Mouse (Mus musculus): ENCODE data around the gene Slc25a13.

Gene Slc25a13

DNA sequence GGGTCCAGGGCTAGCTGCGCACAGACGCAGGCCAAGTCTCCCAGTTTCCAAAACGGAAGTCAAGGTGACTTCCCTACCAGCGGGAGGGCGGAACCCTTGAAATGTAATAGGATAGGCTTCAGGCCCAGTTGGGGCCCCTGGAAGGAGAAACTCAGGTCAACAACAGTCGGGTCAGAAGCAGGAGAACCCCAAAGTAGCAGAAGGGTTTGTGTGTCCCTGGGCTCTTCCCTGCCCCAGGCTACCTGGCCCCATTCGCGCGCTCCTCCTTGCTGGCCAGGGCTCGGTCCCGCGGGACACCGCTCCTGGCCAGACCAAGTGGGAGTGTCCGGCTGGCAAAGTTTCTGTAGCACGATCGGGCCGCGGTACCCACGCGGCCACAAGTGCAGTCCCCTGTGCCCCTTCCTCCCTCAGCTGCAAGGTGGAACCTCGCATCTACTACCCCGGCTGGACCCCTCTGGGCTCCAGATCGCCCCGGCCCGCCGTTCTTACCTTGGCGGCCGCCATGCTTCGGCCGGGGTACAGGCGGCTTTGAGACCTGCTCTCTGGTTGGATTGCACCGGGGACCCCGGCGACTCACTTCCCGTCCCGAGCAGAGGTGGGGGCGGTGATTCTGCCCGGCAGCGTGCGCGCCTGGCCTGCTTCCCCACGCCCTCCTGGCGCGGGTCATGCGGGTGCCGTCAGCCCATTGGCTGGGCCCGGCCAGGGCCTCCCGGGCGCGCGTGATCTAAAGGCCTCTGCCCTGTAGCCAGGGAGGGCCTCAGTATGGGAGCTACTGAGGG is at the start of gene Slc25a13:
Slc25a13 (minus strand) TSS at position 667 of the 779 bp plus-strand sequence.
- DNase-seq (ENCODE audit: low spot score in 2 of 2), result peak in 1 of 2 experiments; percentile 31

DNA sequence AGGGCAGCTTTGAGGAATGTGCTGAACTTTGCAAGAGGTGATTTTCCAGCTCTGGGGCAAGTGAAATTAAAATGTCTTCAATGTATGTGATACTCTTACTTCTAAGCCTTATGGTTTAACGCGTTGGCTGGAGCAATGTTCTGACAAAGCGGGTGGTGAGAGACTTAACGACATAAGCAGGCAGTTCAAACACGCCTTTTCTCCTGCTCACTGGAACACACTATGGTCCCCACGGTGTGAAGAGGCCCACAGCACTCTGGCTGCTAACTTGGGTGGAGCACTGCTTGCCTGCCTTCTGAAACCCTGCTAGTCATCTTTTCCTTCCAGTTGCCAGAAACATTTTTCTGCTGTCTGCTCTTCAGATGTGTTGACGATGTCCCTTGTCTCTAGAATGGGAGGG is 48.8 kb upstream of the Slc25a13 start:
- DNase-seq (ENCODE audit: low spot score in 2 of 2), result no peak

DNA sequence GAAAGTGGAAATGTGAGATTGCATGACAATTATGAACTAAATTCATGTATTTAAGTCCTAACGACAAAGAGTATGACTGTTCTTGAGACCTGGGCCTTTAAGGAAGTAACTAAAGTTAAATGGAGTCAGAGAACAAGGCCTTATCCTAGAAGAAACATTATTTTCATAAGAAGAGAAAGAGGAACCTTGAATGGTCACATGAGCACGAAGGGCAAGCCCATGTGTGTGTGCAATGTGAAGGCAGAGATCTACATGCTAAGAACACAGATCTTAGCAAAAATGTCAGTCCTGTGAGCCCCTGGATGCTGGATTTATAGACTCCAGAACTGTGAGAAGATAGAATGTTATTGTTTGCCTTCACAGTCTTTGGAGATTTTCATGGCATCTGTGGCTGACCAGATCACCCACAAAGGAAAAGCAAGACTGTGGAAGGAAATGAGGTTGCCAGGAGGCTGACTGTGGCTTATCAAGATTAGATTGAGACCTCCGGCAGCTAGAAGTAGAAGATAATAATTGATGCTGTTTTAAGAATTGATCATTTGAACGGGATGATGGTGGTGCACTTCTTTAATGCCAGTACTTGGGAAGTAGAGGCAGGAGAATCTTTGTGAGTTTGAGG is 46.4 kb upstream of the Slc25a13 start:
- DNase-seq (ENCODE audit: low spot score in 2 of 2), result no peak

DNA sequence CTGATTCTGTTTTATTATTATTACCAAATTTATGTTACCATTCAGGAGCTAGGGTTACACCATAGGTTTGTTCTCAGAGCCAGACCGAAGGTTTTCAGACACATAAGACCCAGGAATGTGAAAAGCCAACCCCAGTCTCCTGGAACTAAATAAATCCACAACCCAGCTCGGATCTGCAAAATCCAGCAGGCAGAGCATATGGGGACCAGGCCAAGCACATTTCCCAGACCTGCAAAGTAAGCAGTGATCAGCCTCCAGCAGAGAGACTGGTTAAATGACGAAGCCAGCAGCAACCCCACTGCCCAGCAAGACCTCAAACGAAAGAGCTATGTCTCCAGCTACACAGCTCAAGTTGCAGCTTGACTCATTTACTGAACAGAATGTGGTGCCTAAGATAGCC is 43.9 kb upstream of the Slc25a13 start:
- DNase-seq (ENCODE audit: low spot score in 2 of 2), result no peak

DNA sequence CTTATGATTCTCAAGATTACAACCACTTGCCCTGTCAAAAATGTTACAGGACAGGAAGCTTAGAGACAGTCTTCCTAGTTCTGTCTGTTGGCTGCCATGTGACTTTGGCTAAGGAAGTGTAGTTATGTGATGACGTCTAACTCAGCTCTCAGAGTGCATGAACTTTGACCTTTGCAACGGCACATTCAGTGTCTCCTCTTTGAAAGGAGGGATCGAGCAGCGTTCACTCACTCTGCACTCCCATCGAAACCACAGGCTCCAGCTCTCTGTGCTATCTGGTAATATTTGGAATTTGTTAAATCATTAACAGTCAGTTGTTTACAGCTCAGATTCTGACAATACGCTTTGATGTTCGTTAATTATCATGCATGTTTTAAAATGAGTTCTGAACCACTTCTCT is 31.5 kb upstream of the Slc25a13 start:
- no peak for DNase-seq (ENCODE audit: low spot score in 2 of 2)

DNA sequence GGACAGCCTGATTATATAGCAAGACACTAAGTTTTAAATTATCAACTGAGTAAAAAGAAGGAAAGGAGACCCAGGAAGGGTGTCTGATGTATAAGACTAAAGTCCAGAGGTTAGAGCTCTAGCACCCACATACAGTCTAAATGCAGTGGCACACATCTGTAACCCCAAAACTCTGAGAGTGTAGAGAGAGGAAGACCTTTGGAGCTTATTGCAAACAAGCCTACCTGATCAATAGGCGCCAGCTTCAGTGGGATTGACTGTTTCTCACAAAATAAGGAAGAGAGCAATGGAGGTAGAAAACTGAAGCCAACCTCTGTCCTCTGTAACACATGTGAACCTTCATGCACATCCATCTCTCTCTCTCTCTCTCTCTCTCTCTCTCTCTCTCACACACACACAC is 26.9 kb upstream of the Slc25a13 start:
- DNase-seq (ENCODE audit: low spot score in 2 of 2), result no peak

DNA sequence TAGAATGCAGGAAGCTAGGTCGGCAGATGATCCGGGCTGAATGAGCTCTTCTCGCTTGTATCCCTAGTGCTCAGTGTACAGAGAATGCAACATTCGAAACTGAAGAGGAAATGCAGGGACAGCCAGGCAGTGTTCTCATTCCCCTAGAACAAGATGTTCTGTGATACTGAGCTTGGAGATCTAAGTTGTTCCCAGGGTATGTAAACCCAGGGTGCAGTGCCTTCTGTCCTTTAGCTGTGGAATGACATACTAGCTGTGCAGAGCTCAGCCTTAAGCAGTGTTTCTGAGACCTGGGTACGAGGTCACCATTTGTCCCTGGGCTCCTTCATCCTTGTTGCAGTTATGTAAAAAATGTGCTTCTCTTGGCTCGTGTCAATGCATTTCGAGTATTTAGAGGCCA is 25.1 kb upstream of the Slc25a13 start:
- no peak for DNase-seq (ENCODE audit: low spot score in 2 of 2)

DNA sequence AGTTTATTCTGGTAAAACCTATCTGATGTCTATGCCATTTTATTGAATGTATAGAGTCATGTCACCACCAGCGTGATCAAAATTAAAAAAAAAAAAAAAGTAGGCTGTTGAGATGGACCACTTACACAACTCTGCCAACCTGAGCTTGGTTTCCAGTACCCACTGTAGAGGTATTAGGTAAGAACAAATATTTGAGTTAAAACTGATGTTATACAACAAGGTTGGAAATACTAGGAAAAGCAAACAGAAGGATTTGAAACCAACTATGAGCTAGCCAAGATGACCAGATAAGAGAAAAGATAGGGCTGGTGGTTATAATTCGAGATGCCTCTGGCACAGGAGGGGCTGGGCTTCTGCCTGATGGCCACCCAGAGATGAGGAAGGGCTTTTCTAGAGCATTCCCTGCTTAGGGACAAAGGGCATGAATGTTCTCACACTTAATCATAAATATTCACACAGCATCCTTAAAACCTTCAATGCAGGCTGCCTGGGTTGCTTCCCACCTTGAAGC is 19.9 kb upstream of the Slc25a13 start:
- DNase-seq (ENCODE audit: low spot score in 2 of 2), result no peak

DNA sequence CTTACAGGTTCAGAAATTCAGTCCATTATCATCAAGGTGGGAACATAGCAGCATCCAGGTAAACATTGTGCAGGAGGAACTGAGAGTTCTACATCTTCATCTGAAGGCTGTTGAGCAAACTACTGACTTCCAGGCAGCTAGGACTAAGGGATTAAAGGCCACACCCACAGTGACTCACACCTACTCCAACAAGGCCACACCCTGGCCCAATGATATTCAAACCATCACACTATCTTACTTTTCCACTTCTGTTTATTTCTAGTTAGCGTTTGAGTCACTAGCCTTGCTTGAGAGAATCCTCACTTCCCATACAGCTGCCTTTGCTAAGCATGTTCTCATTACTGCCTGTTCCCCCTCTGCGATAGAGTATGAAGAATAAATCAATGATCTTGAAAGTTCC is 13.3 kb upstream of the Slc25a13 start:
- DNase-seq (ENCODE audit: low spot score in 2 of 2), result no peak

DNA sequence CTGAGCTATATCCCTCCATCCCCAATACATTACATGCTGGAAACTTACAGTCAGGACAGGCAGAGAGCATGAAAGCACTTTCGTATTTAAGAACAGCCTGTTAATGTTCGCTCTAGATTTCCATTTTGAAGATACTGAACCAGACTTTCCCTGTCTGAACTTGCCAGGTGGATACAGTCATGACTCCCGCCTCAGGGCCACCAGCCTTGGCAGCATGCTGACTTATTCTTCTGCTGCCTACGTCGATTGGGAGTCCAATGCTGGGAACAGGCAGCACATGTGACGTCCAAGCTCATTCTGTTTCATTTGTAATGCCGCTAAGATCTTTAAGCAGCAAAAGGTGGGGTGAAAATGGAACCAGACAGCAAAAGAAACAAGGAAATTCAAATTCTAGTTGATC is 5.7 kb upstream of the Slc25a13 start:
- DNase-seq (ENCODE audit: low spot score in 2 of 2), result no peak

DNA sequence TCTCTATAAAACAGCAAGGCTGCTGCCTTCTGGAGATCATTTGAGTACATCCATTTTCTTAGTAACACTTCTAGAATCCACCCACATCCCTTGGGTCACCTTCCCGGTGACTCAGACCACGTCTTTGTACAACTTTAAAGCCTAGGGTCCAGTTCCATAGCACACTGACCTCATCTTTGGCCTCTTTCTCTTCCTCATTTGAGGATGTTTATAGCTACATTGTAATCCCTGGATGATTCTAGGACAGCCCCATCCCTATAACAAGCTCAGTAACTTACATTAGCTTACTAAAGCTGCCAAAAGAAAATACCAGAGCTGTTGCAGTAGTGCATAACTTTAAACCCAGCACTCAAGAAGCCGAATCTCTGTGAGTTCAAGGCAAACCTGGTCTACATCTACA is 3.6 kb upstream of the Slc25a13 start:
- DNase-seq (ENCODE audit: low spot score in 2 of 2), result no peak

DNA sequence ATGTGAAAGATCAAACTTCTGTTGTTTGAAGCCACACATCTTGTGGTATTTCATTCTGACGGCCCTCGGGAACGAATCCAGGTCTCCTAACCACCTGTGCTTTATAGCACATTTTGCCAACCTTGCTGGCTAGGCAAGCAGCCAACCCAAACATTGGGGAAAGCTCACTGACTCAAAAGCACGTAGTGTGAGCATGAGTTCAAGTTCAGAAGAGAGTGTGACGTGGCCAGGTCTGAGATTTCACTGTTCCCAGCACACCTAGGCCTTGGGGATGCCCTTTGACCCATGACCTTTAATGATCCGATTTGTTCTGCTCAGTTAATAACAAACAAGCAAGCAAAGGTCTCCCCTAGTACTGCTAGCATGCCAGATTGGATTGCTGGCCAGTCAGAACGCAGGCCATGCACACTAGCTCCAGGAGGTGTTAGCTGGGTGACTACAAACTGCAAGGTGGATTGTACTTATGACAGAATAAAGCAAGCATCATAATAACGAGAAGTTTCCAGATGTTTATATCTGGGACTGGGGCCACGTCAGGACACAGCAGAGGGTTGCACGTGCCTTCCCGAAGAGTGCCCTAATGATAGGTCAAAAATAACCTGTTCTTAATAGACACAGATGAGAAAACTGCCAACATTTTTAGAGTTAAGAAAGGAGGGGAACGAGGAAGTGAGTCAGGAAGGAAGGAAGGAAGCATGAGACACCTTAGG is 2.8 kb upstream of the Slc25a13 start:
- no peak for DNase-seq (ENCODE audit: low spot score in 2 of 2)

DNA sequence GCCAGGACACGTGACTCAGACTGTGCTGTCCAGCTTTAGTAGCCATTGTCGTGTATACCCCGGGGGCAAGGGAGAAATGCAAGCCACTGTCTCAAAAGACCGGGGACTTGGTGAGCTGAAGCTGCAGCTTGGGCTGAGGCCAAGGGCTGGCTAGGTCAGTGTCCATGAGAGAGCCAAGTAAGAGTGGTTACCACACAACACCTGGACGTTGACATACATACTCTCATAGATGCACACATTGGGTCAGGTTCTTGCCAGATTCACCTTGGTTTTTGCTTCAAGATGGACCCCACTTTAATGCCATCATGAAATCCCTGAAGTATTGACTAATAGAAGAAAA is 283 bp upstream of the Slc25a13 start:
- DNase-seq (ENCODE audit: low spot score in 2 of 2), result no peak

DNA sequence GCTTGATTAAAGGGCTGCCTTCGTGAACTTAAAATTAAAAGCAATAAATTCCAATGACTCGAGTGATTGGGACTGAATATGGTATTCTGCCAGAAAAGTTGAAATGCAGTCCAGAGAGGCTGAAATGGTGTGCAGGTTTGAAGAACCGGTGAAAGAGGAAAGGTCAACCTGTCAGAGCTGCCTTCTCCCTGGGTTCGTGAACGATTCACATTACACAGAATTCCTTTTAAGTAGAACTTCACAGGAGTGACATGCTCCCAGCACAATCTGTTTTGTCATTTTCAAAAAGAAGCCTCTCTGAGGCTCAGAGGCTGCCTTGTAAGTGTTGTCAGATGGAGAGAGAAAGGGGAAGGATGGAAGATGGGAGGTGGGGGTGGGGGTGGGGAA is 860 bp downstream of the Slc25a13 start:
- DNase-seq (ENCODE audit: low spot score in 2 of 2), result no peak

DNA sequence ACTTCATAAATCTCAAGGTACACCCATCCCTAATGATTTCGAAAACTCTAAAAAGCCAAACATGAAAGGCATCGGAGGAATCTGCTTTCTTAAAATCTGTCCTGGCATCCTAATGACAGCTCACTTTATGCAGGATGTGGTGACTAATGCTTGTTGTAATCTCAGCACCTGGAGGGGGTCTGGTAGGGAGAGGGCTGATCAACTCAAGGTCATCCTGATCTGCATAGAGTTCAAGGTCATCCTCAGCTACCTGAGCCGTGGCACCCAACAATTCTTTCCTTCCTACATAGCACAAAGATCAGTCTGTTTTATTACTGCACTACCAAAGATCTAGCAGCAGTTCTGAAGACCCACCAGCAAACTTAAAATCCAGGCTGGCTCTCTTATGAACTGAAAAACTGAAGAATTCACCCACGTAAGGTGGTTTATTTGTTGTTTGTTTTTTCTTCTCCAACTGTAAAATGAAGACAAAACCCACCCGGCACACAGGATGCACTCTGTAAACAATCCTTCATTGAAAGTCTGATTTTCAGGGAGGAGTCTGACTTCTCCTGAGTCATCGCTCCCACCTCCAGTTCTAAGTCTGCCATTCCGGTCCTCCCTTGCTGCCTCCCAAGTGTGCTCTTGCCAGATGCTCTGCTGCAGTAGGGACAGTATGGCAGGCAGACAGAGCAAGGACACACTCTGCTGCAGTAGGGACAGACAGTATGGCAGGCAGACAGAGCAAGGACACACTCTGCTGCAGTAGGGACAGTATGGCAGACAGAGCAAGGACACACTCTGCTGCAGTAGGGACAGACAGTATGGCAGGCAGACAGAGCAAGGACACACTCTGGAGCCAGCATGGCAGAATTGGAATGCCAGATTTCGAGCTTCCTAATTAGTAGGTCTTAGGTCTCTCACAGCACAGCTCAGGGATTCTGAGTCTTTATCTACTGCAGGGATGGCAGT is 4.3 kb downstream of the Slc25a13 start:
- no peak for DNase-seq (ENCODE audit: low spot score in 2 of 2)

DNA sequence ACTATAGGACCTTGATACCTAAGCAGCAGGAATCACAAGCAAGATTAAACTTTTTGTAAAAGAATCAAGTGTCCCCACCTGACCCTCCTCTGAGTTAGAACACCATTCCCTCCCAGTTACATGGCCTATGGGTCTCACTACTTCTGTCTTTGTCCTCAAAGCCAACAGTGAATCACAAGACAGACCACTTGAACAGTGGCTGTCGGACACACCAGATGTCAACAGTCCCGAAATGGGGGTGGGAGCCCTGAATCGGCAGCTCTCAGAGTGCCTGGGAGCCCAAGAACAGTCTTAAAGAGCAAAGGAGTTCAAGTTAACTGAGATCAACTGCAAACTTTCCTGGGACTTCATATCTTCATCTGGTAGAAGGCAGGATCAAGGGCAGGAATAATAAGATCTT is 5.0 kb downstream of the Slc25a13 start:
- DNase-seq (ENCODE audit: low spot score in 2 of 2), result no peak

DNA sequence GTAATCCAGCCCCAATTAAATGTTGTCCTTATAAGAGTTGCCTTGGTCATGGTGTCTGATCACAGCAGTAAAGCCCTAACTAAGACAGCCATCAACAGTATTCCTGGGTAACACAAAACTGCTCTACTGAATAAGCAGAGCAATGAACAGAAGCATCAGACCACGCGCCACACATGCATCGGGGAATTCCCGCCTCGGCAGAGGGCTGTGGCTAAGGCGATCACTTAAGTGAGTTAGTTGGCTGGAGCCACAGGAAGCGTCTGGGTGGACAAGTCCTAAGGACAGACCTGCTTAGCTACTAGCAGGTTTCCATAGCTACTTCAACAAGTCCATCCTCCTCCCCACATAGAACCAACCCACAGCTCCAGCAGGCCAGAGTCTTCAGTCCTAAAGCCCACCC is 6.3 kb downstream of the Slc25a13 start:
- DNase-seq (ENCODE audit: low spot score in 2 of 2), result no peak

DNA sequence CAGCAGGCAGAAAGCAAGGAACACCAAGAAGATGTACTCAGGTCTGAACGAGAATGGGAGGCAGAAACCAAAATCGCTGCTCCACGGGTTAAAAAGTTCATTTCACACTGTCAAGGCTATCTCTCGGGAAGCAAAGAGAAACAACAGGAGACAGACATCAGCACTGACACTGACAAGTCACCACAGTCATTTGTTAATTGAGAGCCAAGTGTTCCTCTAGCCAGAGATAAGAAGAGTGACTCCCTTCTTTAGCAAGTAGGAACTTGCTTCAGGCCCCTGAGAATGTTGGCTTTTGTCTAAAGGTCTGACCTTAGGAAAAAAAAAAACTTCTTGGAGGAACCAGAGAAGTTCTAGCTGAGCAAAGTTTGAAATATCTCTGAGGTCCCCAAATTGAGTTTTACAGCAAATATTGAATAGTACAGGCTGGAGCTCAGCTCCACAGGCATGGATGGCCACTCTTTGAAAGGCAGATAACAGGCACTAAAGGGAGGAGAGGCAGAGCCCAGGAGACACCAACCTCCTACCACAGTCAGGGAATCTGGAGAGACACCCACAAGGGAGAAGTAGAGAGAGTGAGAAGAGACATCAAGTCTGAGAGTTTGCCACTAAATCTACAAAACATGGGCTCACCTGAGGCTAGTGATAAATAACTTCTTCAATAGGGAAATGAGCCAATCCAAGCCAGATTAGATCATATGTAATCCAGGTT is 8.5 kb downstream of the Slc25a13 start:
- no peak for DNase-seq (ENCODE audit: low spot score in 2 of 2)

DNA sequence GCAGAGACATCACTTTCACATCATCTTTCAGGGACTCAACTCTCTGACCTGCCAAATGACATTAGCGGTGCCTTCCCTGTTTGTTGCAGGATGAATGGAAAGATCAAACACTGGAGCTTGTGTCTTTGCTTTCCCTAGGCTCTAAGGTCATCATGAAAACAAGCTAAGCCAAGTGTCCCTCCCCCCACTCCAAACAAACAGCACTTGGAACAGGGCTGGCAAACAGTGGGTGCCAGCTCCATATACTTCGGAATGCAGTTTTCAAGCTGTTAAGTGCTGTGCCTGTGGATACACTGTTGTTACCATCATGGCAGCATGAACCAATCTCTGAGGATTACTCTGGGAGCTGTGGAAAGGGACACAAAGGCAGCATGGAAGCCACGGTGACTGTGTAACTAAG is 9.1 kb downstream of the Slc25a13 start:
- DNase-seq (ENCODE audit: low spot score in 2 of 2), result no peak

DNA sequence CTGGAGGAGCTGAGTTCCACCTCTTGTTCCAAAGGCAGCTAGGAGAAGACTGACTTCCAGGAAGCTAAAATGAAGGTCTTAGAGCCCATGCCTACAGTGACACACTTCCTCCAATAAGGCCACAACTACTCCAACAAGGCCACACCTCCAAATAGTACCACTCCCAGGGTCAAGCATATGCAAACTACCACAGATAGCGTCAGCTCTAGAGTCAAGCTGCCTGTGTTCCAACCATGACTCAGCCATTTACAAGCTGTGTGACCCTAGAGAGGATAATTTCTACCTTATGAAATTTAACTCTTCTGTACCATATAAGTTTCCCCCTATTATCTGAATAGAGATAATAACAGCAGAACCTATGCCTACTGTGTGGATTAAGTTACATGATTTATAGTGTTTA is 9.6 kb downstream of the Slc25a13 start:
- DNase-seq (ENCODE audit: low spot score in 2 of 2), result no peak

DNA sequence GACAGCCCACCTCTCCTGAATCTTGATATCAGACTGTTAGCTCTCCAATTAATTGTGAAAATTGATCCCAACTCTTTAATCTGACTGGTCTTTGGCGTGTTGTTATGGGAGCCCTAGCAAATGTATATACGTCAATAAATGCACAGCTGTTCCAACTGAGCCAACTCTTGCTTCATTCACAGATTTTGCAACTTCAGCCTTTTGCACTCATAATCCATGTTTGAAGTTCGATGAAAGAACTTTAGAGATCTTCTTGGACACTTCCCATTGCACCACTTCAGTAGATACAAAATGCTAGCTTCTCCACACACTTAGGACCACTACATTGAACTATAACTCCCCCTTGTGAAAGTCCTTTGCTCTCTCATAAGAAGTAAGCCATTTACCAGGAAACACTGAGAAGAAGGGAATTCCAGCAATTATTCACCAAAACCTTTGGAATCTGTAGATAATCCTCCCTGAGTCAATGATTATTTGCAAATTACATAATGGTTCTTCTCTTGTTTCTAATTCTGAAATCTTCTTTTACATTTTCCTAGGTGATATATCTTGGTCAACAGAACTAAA is 11.3 kb downstream of the Slc25a13 start:
- DNase-seq (ENCODE audit: low spot score in 2 of 2), result no peak
